Mouse (Mus musculus) layer of hippocampus, postnatal 14 days (tissue): Measurements from ENCODE around the gene Olfr1241. TPM values are rescaled to one million over a fixed set of nuclear protein-coding genes. Genes with fewer than 3 reads are reported as not detected.

Experiments
- DNase-seq, 2 experiments: peaks; one replicate each; pipeline ENCODE4 v3.0.0; 2021 to 2022; ENCODE audit warnings: low spot score in 2 of 2, mixed read lengths in 1 of 2
- long read RNA-seq, 2 experiments: library from polyadenylated mRNA; stranded (forward); transcript quantifications; one replicate each; pipeline ENCODE4 v2.0.0; 2021
- total RNA-seq, 2 experiments: library from RNA; stranded (reverse); gene quantifications; 2 replicates each; pipeline ENCODE4 v1.2.3; 2021

The Olfr1241 gene
- total RNA-seq, result not detected
- long read RNA-seq, experiment 1, result 0 reads
- long read RNA-seq, experiment 2, result 0 reads

DNA sequence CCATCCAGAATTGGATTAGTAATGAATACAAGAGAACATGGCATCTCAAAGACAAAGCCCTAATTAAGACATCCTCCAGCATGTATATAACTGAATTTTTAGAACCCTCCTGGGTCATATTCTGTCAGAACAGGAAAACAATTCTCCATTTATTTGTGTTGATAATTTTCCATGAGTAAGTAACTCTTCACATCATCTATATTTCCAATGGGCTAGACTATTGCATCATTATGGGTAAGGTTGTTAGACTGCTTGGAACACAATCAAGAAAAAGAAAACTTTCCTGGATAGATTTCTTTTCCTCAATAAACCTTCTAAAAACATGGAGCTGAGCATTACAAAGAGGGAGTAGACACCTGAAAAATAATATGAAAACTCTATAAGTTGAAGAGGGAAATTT lies at the start of gene Olfr1241:
TSS of gene Olfr1241 (minus strand) at position 101 of the 400 bp plus-strand sequence.
- no peak for DNase-seq

DNA sequence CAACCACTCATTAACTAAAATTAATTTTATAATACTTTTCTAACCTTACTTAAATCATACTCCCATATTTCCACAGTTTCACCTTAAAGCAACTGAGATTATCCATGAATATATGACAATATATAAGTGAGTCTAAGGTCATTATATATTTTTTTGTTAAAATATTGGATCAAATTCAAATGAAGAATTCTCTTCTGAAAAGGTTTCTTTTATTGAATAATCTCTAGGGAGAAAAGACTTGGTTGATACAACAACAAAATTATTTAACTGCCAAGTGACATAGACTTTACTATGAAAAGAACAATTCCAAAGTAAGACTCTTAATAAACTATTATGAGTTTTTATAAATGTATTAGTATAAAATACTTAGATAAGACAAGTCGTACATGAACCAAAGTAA lies 44.5 kb upstream of the Olfr1241 start, which contains the start of gene Olfr1243:
TSS of gene Olfr1243 (minus strand) at position 101 of the 400 bp plus-strand sequence.
- no peak for DNase-seq

DNA sequence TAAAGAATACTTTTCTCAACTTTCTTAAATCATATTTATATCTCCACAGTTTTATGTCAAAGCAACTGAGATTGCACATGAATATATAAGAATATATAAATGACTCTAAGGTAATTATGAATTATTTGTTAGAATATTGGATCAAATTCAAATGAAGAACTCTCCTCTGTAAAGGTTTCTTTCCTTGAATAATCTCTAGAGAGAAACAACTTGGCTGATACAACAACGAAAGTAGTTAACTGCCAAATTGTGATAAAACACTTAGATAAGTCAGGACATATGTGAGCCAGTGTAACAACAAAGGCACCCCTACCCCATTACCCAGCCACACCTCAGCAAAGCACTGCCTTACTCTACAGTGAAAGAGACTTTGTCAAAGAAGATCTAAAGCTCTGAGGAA lies 11.3 kb upstream of the Olfr1241 start, which contains the start of gene Olfr1242:
TSS of gene Olfr1242 (minus strand) at position 101 of the 400 bp plus-strand sequence.
- no peak for DNase-seq

DNA sequence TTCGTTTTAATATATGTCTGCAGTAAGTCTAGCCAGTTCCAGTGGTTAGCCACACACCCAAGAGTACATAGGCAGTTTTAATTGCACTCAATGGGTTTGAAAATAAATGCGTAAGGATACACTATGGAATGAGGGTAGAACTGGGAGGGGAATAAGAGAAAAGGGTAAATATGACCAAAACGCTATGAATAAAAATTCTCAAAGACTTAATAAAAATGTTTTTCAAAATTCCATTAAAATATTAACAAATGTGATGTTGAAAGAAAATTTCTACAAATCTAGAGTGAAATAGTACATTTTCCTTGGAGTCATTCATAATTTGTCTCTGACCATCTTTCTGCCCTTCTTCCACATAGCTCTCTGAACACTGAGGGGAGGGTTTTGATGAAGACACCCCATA lies 44.0 kb downstream of the Olfr1241 start, which contains the start of gene Olfr1240:
TSS of gene Olfr1240 (minus strand) at position 101 of the 400 bp plus-strand sequence.
- DNase-seq, result no peak

Other genes with a start within 250 kb of the Olfr1241 start
- not detected for gene Olfr1228, start 233.1 kb downstream of the Olfr1241 start, total RNA-seq
- gene Olfr1229, start 199.1 kb downstream of the Olfr1241 start, total RNA-seq, result not detected
- not detected for gene Olfr1230, start 189.9 kb downstream of the Olfr1241 start, total RNA-seq
- not detected for gene Olfr1231, start 180.1 kb downstream of the Olfr1241 start, total RNA-seq
- not detected for gene Olfr1232, start 157.5 kb downstream of the Olfr1241 start, total RNA-seq
- gene Olfr1233, start 144.7 kb downstream of the Olfr1241 start, total RNA-seq, result not detected
- gene Olfr1234, start 122.3 kb downstream of the Olfr1241 start, total RNA-seq, result not detected
- not detected for gene Olfr1238, start 77.5 kb downstream of the Olfr1241 start, total RNA-seq
- gene Olfr1239, start 66.7 kb downstream of the Olfr1241 start, total RNA-seq, result not detected
- not detected for gene Olfr1240, start 44.1 kb downstream of the Olfr1241 start, total RNA-seq
- gene Olfr1242, start 11.2 kb upstream of the Olfr1241 start, total RNA-seq, result not detected
- gene Olfr1243, start 44.4 kb upstream of the Olfr1241 start, total RNA-seq, result not detected
- not detected for gene Olfr1245, start 91.3 kb upstream of the Olfr1241 start, total RNA-seq
- not detected for gene Olfr1246, start 106.0 kb upstream of the Olfr1241 start, total RNA-seq
- under 1 TPM; 0.09 to 0.10 TPM for gene Olfr1247, start 127.0 kb upstream of the Olfr1241 start, total RNA-seq
- gene Olfr1248, start 131.1 kb upstream of the Olfr1241 start, total RNA-seq, result not detected
- gene Olfr1249, start 147.9 kb upstream of the Olfr1241 start, total RNA-seq, result not detected
- not detected for gene Olfr1250, start 174.3 kb upstream of the Olfr1241 start, total RNA-seq
- not detected for gene Olfr1251, start 184.8 kb upstream of the Olfr1241 start, total RNA-seq
- not detected for gene Olfr1252, start 237.9 kb upstream of the Olfr1241 start, total RNA-seq